Mouse (Mus musculus) inflammation-experienced regulatory T-cells, adult 6 months (primary cell): ENCODE measurements at regions not wholly inside any gene's neighbourhood (a gene's known extent, or its start where the extent isn't known, plus 50 kb on each side); places are given as distances from the start of the nearest gene placed in this dataset.

Experiments used
- ATAC-seq: one replicate; pipeline ENCODE4 v1.8.0; 2017

DNA sequence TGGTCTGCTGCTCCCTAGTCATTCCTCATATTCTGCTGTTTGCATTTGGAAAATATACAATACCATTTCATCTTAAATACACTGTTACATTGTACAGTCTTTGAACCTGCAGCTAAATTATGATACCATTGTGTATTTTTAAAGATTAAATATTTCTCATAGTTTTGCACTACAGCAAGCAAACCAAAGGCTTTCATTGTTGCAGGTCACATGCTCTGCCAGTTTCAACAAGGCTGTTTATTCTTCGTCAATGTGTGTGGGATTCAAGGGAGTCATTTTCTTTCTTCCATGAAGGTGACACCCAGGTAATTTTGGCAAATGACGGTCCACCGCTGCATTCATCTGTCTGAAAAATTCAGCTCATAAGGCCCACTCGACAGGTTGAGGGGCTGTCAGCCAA, 200.9 kb upstream of the Lrig1 start:
- no peak for ATAC-seq

- ATAC-seq: no peak
Observed at GRCm38 (mm10) chr6:94898881-94899280, 198.9 kb upstream of the Lrig1 start.

- no peak for ATAC-seq
Observed at GRCm38 (mm10) chr6:94890165-94890564, 190.2 kb upstream of the Lrig1 start.

DNA sequence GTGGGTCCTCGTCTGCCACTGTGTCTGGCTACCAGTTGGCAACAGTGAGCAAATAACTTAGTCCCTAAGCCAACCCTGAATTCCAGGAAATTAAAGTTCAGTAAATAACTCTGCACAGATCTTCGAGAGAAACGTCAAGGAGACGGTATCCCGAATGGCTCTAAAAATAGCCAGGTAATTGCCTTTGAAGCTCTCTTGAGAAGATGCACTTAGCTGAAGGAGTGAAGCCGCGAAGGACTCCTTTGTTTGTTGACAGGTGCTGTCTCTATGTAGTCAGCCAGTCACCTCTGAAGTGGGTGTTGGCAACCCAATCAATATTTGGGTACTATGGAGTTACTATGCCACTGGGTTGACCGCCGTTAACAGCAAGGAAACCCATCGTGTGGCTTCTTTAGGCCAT, 189.3 kb upstream of the Lrig1 start:
- no peak for ATAC-seq

DNA sequence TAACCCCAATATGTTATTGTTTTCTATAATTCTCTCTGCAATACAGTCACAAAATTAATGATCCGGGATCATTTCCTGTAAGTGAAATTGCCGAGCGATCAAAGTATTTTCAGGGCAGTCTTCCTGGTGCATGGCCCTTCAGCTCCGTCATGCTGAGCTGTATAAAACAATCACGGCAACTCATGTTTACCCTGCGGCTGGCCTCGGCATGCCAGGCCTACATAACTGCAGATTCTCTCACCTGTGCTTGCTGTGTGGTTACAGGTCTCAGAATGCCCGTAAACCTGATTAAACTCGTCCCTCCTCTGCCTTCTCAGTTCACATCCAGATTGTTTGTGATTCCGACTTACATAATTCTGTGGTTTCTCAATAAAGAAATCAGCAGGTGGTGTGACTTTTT, 181.2 kb upstream of the Lrig1 start:
- no peak for ATAC-seq

DNA sequence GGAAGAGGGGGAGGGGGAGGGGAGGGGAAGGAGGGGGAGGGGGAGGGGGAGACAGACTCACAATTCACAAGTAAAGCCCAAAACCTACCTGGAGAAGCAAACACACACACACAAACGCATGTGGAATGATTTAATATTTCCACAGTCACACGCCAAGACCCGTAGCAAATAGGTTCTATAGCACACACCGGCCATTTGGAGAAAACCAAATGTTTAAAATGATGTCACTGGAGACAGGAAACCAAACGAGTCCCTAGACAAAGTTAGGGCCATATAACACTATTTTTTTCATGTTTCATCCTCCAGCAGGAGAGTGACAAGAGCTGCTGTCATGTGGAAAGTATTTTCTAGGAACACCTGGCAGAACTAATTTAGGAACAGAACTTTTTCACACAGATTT, 175.9 kb upstream of the Lrig1 start:
- ATAC-seq: no peak

GRCm38 (mm10) chr6:94875065-94875464, 175.1 kb upstream of the Lrig1 start:
- ATAC-seq: no peak

DNA sequence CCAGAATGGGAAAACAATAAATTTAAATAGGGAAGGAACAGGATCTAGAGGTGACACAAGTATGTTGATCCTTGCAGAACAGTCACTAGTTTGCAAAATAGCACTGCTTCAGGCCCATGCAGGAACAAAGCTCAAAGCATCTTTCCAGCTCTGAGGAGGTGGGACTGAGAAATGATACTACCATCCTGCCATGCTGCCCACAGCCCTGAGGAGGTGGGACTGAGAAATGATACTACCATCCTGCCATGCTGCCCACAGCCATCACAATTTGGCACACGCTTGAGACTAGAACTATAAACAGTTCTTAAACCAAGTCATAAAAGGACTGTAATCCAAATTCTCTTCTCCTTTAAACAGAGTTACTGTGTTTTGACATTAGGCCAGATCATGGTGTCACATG, 174.5 kb upstream of the Lrig1 start:
- ATAC-seq: no peak

DNA sequence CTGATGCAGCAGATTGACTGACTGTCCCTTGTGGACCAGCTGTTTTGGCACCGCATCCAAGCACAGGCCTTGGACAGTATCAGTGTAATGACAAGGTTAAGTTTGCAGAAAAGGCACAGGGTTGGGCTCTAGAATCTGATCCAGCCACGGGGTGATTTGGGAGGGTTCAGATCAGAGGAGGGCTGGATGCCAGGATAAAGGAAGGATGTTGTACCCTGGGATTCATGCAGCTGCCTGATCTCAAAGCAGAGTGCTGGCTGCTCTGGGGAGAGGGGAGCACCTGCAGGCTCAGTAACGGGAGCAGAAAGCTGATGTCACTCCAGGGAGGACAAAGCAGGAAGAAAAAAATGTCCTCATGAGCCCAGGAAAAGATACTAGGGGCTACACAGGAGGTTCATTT, 168.0 kb upstream of the Lrig1 start:
- no peak for ATAC-seq

DNA sequence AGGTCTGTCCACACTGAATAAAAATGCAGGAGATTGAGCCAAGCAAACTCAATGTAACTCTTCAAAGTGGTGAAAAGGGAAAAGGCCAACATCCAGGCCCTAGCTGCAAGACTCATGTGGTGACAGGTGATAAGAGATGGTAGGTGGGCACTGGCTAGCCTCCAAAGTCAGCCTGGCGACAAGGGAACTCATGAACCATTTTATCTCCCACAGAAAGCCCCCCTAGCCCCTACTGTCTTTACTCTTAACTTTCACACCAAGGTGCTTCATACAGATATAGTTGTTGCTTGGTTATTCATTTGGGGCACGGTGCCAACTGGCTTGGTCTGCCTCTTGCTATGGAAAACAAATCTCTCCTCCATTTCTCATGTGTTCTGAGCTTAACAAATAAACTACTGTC, 165.5 kb upstream of the Lrig1 start:
- no peak for ATAC-seq

DNA sequence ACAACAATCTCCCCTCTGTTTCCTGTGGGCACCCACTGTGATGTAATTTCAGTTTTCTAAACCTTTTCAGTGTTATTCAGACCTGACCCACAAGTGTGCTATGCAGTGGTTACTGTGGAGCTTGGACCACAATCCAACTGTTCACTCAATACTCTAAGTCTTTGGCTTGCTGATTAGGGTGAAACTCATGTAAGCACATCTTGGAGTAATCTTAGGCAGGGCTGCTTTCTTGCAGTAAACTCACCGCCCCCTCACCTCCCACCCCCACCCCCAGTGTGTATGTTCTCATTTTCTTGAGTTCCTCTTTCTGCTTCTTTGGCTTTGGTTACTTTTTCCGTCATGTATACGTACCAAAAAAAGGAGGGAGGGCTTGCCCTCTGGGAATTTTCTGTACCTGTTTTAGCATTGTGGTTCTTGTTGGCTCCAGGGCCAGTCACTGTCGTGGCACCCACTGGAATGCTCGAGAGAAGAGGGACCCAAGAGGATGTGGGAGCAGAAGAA, 158.2 kb upstream of the Lrig1 start:
- no peak for ATAC-seq

- ATAC-seq: no peak
Observed at GRCm38 (mm10) chr6:94850121-94850520, 150.2 kb upstream of the Lrig1 start.

DNA sequence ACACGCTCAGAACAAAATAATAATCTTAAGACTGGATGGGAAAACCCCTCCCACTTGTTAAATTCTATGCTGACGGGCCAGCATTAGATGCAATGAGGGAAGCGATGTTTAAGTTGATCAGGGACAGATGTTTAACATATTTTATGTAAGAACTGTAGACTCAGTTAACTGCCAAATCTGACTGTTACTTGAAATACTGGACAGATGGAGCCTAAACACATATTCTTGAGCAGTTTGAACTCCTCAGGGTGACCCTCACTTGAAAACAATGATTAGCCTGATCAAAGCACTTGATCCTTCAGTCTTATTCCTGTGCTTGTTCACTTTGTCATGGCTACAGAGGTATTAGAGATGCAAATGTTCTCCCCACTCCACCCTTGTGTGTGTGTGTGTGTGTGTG, 149.6 kb upstream of the Lrig1 start:
- ATAC-seq: no peak

- no peak for ATAC-seq
Observed at GRCm38 (mm10) chr6:94848437-94848836, 148.5 kb upstream of the Lrig1 start.

- no peak for ATAC-seq
Observed at GRCm38 (mm10) chr6:94845821-94846220, 145.9 kb upstream of the Lrig1 start.

GRCm38 (mm10) chr6:94842856-94843255, 142.9 kb upstream of the Lrig1 start:
- no peak for ATAC-seq

- no peak for ATAC-seq
Observed at GRCm38 (mm10) chr6:94841881-94842280, 141.9 kb upstream of the Lrig1 start.

GRCm38 (mm10) chr6:94835742-94836141, 135.8 kb upstream of the Lrig1 start:
- no peak for ATAC-seq

DNA sequence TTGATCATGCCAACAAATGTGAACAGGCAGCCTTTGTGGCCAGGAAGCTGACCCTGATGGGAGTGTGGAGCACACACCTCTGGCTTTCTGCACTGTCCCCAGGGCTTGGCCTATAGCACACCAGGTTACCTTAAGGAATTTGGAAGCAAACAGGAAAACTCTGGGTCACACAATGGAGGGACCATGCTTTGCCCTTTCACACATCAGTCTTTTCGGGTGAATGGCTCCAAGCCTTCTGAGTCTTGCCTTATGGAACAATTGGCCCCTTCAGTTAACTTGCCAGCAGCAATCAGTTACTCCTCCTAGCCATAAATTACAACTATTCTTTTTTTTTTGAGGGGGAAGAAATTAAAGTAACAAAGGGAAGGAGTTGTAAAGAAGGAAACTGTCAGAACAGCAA, 134.6 kb upstream of the Lrig1 start:
- no peak for ATAC-seq

GRCm38 (mm10) chr6:94830801-94831200, 130.8 kb upstream of the Lrig1 start:
- no peak for ATAC-seq

GRCm38 (mm10) chr6:94829246-94829645, 129.3 kb upstream of the Lrig1 start:
- ATAC-seq: no peak

DNA sequence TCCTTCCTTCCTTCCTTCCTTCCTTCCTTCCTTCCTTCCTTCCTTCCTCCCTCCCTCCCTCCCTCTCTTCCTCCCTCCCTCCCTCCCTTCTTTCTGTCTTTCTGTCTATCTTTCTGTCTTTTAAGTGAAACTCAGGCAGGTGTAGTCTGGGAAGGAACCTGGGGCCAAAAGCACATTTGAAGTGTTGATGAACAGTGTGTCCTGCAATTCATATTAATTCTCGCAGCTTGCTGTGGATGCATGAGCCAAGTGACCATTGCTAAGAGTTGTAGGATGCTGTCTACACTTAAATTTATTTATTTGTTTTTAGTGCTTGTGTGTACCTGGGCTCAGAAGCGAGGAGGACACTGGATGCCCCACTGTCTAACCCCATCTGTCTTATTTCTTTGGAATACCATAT, 126.7 kb upstream of the Lrig1 start:
- no peak for ATAC-seq

- ATAC-seq: no peak
Observed at GRCm38 (mm10) chr6:94818220-94818619, 118.3 kb upstream of the Lrig1 start.

- ATAC-seq: no peak
Observed at GRCm38 (mm10) chr6:94816161-94816560, 116.2 kb upstream of the Lrig1 start.

GRCm38 (mm10) chr6:94814711-94815110, 114.8 kb upstream of the Lrig1 start:
- no peak for ATAC-seq
